Mouse (Mus musculus) right cerebral cortex, adult 2 months (tissue): ENCODE results near the gene Rps6ka3.
A peak's percentile ranks its signal among the peaks of the same experiment; 100 is the strongest.

ENCODE experiments used
- DNase-seq, 2 experiments: peaks; one replicate each; pipeline ENCODE4 v3.0.0; 2021 to 2022; ENCODE audit warnings: low spot score in 2 of 2

The Rps6ka3 gene

GRCm38 (mm10) chrX:159210007-159210406 is at the start of gene Rps6ka3:
Gene Rps6ka3 (plus strand): TSS chrX:159210307.
- DNase-seq, result no peak

- DNase-seq, result no peak
These were observed 40.9 kb upstream of the Rps6ka3 start for GRCm38 (mm10) chrX:159169200-159169599.

- DNase-seq, result no peak
These were observed 38.5 kb upstream of the Rps6ka3 start for GRCm38 (mm10) chrX:159171579-159171978.

- DNase-seq, result no peak
These were observed 18.5 kb upstream of the Rps6ka3 start for GRCm38 (mm10) chrX:159191581-159191980.

- DNase-seq, result no peak
These were observed 10.6 kb upstream of the Rps6ka3 start for GRCm38 (mm10) chrX:159199495-159199894.

- DNase-seq, result no peak
These were observed 10.0 kb upstream of the Rps6ka3 start for GRCm38 (mm10) chrX:159200101-159200500.

- peak; percentile 10 to 17 for DNase-seq
These were observed 931 bp downstream of the Rps6ka3 start for GRCm38 (mm10) chrX:159210892-159211583.

GRCm38 (mm10) chrX:159215253-159215652 is 5.1 kb downstream of the Rps6ka3 start:
- peak in 1 of 2 experiments; percentile 6 for DNase-seq

- no peak for DNase-seq
These were observed 12.4 kb downstream of the Rps6ka3 start for GRCm38 (mm10) chrX:159222474-159222873.

- DNase-seq, result no peak
These were observed 27.2 kb downstream of the Rps6ka3 start for GRCm38 (mm10) chrX:159237275-159237674.

- DNase-seq, result peak; percentile 25 to 29
These were observed 44.1 kb downstream of the Rps6ka3 start for GRCm38 (mm10) chrX:159254001-159254884.

GRCm38 (mm10) chrX:159255123-159255978 is 45.2 kb downstream of the Rps6ka3 start:
- DNase-seq, result peak; percentile 65 to 72

- peak; percentile 17 to 22 for DNase-seq
These were observed 46.1 kb downstream of the Rps6ka3 start for GRCm38 (mm10) chrX:159256040-159256852.

GRCm38 (mm10) chrX:159256921-159257421 is 46.9 kb downstream of the Rps6ka3 start:
- DNase-seq, result peak; percentile 16 to 35

GRCm38 (mm10) chrX:159264681-159265080 is 54.6 kb downstream of the Rps6ka3 start:
- DNase-seq, result no peak

GRCm38 (mm10) chrX:159269072-159269471 is 59.0 kb downstream of the Rps6ka3 start:
- peak; percentile 17 to 19 for DNase-seq

GRCm38 (mm10) chrX:159286765-159287164 is 76.7 kb downstream of the Rps6ka3 start:
- DNase-seq, result no peak

- DNase-seq, result no peak
These were observed 85.8 kb downstream of the Rps6ka3 start for GRCm38 (mm10) chrX:159295879-159296278.

- no peak for DNase-seq
These were observed 92.5 kb downstream of the Rps6ka3 start for GRCm38 (mm10) chrX:159302349-159303311.
